Mouse (Mus musculus) C2C12 (cell line): ENCODE data around the gene Gli2. TPM values are rescaled to one million over a fixed set of nuclear protein-coding genes. Genes with fewer than 3 reads are reported as not detected.

ENCODE experiments used
- H3K27me3 ChIP-seq: one replicate; pipeline ENCODE4 v1.6.1; 2011; ENCODE audit not compliant: control insufficient read depth, insufficient read depth, insufficient read length
- H3K36me3 ChIP-seq: one replicate; pipeline ENCODE4 v1.6.1; 2011; ENCODE audit not compliant: control insufficient read depth, insufficient read depth
- H3K4me3 ChIP-seq: one replicate; pipeline ENCODE4 v1.5.1; 2011; ENCODE audit warnings: mild to moderate bottlenecking, control low read depth; ENCODE audit not compliant: poor library complexity, insufficient read depth, severe bottlenecking
- H3K79me2 ChIP-seq: one replicate; pipeline ENCODE4 v1.6.1; 2011; ENCODE audit not compliant: control insufficient read depth, insufficient read depth
- H3K79me3 ChIP-seq: one replicate; pipeline ENCODE4 v1.6.1; 2011; ENCODE audit warnings: low read depth, control low read depth
- H3ac ChIP-seq: one replicate; pipeline ENCODE3; 2011; ENCODE audit warnings: low read depth; ENCODE audit not compliant: control insufficient read depth, insufficient read length
- CEBPB ChIP-seq: IDR thresholded peaks from one replicate; pipeline ENCODE4 v1.6.1; 2011; ENCODE audit warnings: low read depth, mild to moderate bottlenecking, control low read depth, moderate library complexity
- CTCF ChIP-seq: IDR thresholded peaks from one replicate; pipeline ENCODE4 v1.5.1; 2011; ENCODE audit not compliant: control insufficient read depth, insufficient read depth, insufficient read length
- FOSL1 ChIP-seq: IDR thresholded peaks from one replicate; pipeline ENCODE4 v1.8.0; 2011; ENCODE audit warnings: mild to moderate bottlenecking, low read length; ENCODE audit not compliant: poor library complexity, insufficient read depth, severe bottlenecking
- MAX ChIP-seq: IDR thresholded peaks from one replicate; pipeline ENCODE4 v1.6.1; 2011; ENCODE audit warnings: mild to moderate bottlenecking, control low read depth
- MYOD1 ChIP-seq: IDR thresholded peaks from one replicate; pipeline ENCODE4 v1.6.1; 2011; ENCODE audit warnings: low read depth; ENCODE audit not compliant: control insufficient read depth, insufficient read length
- MYOG ChIP-seq: IDR thresholded peaks from one replicate; pipeline ENCODE4 v1.6.1; 2011; ENCODE audit not compliant: control insufficient read depth, insufficient read length; ENCODE audit errors: extremely low read depth
- USF1 ChIP-seq: IDR thresholded peaks from one replicate; pipeline ENCODE4 v1.6.1; 2011; ENCODE audit warnings: low read depth, mild to moderate bottlenecking, control low read depth, moderate library complexity
- polyA plus RNA-seq: library from polyadenylated mRNA; unstranded; fragments of >200 nt; fragmentation: generic; extraction: Trizol; gene quantifications from one replicate; pipeline ENCODE4 v1.2.1, GENCODE M21; 2012; ENCODE audit warnings: missing spikeins

Gene Gli2
- polyA plus RNA-seq, 1 experiment: 0.74 TPM

DNA sequence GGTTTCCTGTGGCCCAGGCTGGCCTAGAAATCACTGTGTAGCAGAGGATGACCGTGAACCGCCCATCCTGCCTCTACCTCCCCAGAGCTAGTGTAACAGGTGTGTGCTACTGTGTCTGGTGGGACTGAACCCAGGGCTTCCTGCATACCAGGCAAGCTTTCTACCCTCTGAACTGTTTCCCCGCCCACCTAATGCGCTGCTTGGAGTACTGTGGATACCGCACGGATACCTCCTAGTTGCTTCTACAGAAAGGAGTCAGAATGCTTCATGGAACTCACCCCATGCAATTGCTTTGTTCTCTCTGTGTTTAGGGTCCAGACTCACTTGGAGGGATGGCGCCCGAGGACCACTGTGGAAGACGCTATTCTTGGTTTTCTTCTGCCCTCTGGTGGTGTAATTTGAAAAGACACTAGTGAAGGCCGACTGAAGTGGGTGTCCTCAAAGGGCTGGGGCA is 30.1 kb upstream of the Gli2 start:
- no peaks in the 10 kb centered on the region for H3K36me3 ChIP-seq
- TF ChIP-seq USF1 (no peak), CTCF (peak; percentile 17)
- no peaks in the 10 kb centered on the region for H3K79me3 ChIP-seq
- no peaks in the 10 kb centered on the region for H3K79me2 ChIP-seq
- no peak overlapping the region for H3ac ChIP-seq
- H3K27me3 ChIP-seq: peaks cover 23% of the 10 kb centered on the region
- no peak overlapping the region for H3K4me3 ChIP-seq

DNA sequence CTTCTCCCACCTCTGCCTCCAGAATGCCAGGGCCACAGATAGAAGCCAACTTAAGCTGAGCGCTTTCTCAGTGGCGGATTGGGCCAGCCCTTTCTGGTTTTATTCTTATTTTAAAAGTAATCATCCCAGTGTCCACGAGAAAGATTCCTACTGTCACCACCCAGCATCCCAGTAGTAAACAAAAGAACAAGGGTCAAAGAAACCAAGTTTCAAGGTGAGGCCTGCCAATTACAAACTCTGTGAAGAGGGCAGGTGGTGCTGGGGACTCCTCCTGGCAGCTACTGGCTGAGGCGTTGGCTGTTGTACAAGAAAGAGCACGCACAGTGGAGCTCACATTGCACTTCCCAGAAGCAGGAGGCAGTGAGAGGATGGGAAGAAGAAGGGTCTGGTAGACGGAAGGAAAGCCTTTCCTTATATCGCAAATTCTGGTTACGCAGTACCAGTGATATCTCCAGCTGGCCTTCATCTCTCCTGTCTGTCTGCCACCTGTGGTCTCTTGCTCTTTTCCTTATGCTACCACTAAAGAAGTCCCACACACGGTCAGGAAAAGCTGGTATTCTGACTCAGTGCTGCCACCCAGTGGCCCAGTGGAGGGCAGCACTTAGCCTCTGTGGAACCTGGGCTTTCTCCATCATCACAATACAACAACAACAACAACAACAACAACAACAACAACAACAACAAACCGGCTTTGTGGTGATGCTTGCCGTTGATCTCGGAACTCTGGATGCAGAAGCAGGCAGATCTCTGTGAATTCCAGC is 29.0 kb upstream of the Gli2 start:
- H3K36me3 ChIP-seq: no peaks in the 10 kb centered on the region
- no peak overlapping the region for H3K4me3 ChIP-seq
- no peak overlapping the region for H3ac ChIP-seq
- H3K27me3 ChIP-seq: peaks cover 31% of the 10 kb centered on the region
- no peaks in the 10 kb centered on the region for H3K79me2 ChIP-seq
- TF ChIP-seq MAX: no peak
- TF ChIP-seq MYOG: no peak
- no peak for TF ChIP-seq FOSL1
- TF ChIP-seq CTCF: peak; percentile 52
- no peak for TF ChIP-seq MYOD1
- no peak for TF ChIP-seq USF1
- TF ChIP-seq CEBPB: no peak
- H3K79me3 ChIP-seq: no peaks in the 10 kb centered on the region

DNA sequence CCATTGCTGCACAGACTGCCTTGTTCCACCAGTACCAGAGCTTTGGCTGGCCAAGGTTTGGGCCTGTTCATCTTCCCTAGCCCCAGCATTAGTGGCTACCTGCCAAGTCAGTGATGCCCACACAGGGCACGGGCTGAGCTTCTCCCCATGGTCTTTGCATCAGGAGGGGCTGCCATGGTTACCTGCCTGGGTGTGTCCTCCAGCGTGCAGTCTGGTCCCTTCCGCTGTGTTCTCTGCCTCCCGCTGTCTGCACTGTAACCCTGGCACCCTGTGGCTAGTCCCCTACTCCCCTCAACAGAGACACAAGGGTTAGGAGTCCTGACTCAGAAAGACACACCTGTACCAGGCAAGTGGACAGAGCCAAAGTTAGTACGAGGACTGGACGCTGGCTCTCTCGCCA is 24.5 kb upstream of the Gli2 start:
- peaks cover 52% of the 10 kb centered on the region for H3K27me3 ChIP-seq
- H3K36me3 ChIP-seq: no peaks in the 10 kb centered on the region
- H3K4me3 ChIP-seq: no peak overlapping the region
- H3K79me2 ChIP-seq: no peaks in the 10 kb centered on the region
- no peak for TF ChIP-seq MYOD1
- TF ChIP-seq MAX: no peak
- no peak for TF ChIP-seq FOSL1
- TF ChIP-seq USF1: no peak
- no peak for TF ChIP-seq CTCF
- TF ChIP-seq CEBPB: no peak
- no peak for TF ChIP-seq MYOG
- H3ac ChIP-seq: no peak overlapping the region
- no peaks in the 10 kb centered on the region for H3K79me3 ChIP-seq

DNA sequence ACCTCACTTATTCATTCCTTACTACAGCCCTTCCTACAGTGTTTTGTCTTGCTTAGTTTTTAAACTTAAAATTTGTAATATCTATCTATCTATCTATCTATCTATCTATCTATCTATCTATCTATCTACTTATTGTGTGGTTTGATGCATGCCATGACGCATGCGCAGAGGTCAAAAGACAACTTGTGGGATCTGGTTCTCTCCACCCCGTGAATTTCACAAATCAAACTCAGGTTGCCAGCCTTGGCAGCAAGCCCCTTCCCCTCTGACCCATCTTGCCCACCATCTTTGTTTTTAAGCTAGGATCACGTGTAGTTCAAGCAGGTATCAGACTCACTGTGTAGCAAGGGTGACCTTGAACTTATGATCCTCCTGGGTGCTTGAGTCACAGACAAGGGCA is 22.9 kb upstream of the Gli2 start:
- Histone ChIP-seq H3K79me3 (no peaks in the 10 kb centered on the region), H3ac (no peak overlapping the region), H3K79me2 (no peaks in the 10 kb centered on the region), H3K4me3 (no peak overlapping the region), H3K27me3 (peaks cover 55% of the 10 kb centered on the region), H3K36me3 (no peaks in the 10 kb centered on the region)
- TF ChIP-seq MYOG (no peak), FOSL1 (no peak), USF1 (no peak), CTCF (no peak), MYOD1 (no peak), MAX (no peak), CEBPB (no peak)

DNA sequence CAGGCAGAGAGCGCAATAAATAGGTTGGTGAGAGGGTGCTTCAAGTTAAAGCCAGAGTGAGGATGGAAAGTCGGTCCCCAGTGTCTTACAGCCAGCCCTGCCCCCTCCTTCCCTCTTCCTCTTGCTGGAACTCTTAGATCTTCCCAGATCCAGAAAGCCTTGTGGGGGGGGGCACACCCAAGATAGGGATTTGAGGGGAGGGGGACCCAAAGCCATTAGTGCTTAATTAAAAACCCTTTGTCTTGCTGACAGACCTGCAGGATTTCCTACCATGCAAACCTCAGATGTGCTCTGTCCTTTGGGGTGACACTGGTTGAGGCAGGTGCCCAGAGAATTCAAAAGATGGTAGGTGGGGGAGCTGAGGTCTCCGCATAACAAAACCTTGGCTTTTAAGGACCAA is 22.5 kb upstream of the Gli2 start:
- no peaks in the 10 kb centered on the region for H3K79me3 ChIP-seq
- H3ac ChIP-seq: no peak overlapping the region
- H3K79me2 ChIP-seq: no peaks in the 10 kb centered on the region
- TF ChIP-seq MYOD1 (no peak), MAX (no peak), CTCF (no peak), CEBPB (no peak), MYOG (no peak), USF1 (no peak), FOSL1 (no peak)
- H3K27me3 ChIP-seq: peaks cover 54% of the 10 kb centered on the region
- H3K4me3 ChIP-seq: no peak overlapping the region
- no peaks in the 10 kb centered on the region for H3K36me3 ChIP-seq

DNA sequence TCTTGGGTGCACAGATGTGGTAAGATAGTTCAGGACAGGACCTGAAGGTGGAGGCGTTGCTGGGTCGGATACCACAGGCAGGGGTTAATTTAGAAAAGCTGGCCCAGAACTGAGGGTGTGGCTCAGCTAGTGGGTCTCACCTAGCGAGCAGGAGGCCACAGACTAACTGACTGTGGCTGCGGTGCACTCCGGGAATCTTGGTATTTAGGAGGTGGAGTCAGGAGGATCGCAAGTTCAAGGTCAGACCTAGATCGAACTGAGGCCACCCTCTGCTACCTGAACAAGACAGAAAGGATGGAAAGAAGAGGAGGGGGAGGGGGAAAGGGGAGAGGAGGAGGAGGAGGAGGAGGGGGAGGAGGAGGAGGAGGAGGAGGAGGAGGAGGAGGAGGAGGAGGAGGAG is 22.1 kb upstream of the Gli2 start:
- Histone ChIP-seq H3K79me2 (no peaks in the 10 kb centered on the region), H3K4me3 (no peak overlapping the region), H3K36me3 (no peaks in the 10 kb centered on the region)

More for the DNA sequence above, 22.1 kb upstream of the Gli2 start:
- no peaks in the 10 kb centered on the region for H3K79me3 ChIP-seq
- H3K27me3 ChIP-seq: peaks cover 54% of the 10 kb centered on the region
- TF ChIP-seq FOSL1: no peak
- TF ChIP-seq MAX: no peak
- no peak for TF ChIP-seq CTCF
- TF ChIP-seq CEBPB: no peak
- no peak for TF ChIP-seq MYOD1
- TF ChIP-seq USF1: no peak
- no peak for TF ChIP-seq MYOG
- no peak overlapping the region for H3ac ChIP-seq
